Mouse (Mus musculus): ENCODE results near the gene Cdhr4. TPM values are rescaled to one million over a fixed set of nuclear protein-coding genes. Genes with fewer than 3 reads are reported as not detected.

Cdhr4 gene
- polyA plus RNA-seq, 1 experiment: 4.2 TPM

DNA sequence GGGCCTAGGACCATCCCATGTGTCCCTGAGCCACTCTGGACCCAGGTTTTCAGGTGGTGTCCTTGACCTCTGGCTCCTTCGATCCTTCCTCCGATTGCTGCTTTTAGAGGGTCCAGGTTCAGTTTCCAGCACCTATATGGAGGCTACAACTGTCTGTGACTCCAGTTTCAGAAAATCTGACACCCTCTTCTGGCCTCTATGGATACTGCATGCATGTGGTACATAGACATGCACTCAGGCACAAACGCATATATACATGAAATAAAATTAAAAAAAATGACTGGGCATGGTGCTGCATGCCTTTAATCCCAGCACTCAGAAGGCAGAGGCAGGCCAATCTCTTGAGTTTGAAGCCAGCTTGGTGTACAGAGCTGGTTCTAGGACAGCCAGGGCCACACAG is 35.6 kb downstream of the Cdhr4 start:
- TF ChIP-seq POLR2A (IDR thresholded peaks at IDR 0.05; ENCODE audit: extremely low read depth, insufficient read depth, low read length) (no peak), CTCF (IDR thresholded peaks at IDR 0.05; ENCODE audit: extremely low read depth, insufficient read depth, low read length) (no peak)
- Histone ChIP-seq H3K4me3 (ENCODE audit: insufficient read depth, low read length) (no peak overlapping the region), H3K27ac (ENCODE audit: insufficient read depth, low read length) (no peak overlapping the region), H3K4me1 (ENCODE audit: control insufficient read depth, insufficient read depth, low read length) (no peaks in the 10 kb centered on the region)

DNA sequence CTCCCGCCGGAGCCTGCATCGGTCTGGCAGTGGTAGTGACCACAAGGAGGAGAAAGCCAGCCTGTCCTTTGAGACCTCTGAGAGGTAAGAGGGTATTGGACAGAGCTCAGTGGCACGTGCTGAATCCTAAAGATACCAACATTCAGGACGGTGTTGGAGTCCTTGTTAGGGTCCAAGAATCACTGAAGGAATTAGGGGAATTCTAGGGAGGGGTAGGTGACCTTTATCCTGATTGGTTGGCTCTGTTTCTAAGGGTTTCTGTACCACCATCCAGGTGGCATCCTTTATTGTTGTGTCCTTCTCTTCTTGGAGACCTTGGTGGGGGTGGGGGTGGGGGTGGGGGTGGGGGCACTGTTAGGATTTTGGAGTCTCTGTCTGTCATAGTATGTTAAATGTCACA is 39.8 kb downstream of the Cdhr4 start:
- Histone ChIP-seq H3K4me3 (ENCODE audit: insufficient read depth, low read length) (no peak overlapping the region), H3K27ac (ENCODE audit: insufficient read depth, low read length) (no peak overlapping the region), H3K4me1 (ENCODE audit: control insufficient read depth, insufficient read depth, low read length) (no peaks in the 10 kb centered on the region)
- TF ChIP-seq CTCF (IDR thresholded peaks at IDR 0.05; ENCODE audit: extremely low read depth, insufficient read depth, low read length) (no peak), POLR2A (IDR thresholded peaks at IDR 0.05; ENCODE audit: extremely low read depth, insufficient read depth, low read length) (no peak)

DNA sequence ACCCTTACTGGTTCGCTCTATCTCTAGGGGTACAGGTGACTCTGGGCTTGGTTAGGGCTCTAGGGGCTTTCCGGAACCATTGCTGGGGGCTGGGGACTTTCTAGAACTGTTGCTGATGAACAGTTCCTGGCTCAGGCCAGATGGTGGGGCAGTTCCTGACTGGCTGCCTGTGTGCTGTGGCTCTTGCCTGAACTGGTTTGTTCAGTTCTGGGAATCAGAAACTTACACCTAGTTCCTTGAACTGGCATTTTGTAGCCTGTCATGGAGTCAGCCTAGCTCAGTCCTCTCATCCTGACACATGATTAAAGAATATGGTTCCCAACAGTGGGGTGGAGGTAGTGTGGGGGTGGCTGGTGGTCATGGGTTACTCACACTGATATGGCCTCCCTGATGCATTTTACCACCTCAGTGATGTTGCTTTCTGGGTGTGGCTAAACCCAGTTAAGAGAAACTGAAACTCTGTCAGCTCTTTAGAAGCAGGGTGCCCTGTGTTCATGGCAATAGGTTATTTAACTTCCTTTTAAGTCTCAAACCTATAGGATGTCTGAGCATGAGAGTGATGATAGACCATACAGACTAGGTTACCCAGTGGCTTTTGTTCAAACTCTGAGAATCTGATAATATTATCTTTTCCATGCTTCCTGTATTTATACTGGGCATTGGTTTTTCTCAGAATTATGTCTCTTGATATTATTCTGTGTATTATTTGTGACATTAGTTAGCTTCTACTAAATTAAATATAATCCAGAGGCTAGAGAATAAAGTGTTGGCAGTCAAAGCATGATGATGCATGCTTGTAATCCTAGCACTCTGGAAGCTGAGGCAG is 43.2 kb downstream of the Cdhr4 start:
- no peaks in the 10 kb centered on the region for H3K4me1 ChIP-seq (ENCODE audit: control insufficient read depth, insufficient read depth, low read length)
- H3K4me3 ChIP-seq (ENCODE audit: insufficient read depth, low read length): no peak overlapping the region
- no peak for TF ChIP-seq POLR2A (IDR thresholded peaks at IDR 0.05; ENCODE audit: extremely low read depth, insufficient read depth, low read length)
- TF ChIP-seq CTCF (IDR thresholded peaks at IDR 0.05; ENCODE audit: extremely low read depth, insufficient read depth, low read length): no peak
- no peak overlapping the region for H3K27ac ChIP-seq (ENCODE audit: insufficient read depth, low read length)

DNA sequence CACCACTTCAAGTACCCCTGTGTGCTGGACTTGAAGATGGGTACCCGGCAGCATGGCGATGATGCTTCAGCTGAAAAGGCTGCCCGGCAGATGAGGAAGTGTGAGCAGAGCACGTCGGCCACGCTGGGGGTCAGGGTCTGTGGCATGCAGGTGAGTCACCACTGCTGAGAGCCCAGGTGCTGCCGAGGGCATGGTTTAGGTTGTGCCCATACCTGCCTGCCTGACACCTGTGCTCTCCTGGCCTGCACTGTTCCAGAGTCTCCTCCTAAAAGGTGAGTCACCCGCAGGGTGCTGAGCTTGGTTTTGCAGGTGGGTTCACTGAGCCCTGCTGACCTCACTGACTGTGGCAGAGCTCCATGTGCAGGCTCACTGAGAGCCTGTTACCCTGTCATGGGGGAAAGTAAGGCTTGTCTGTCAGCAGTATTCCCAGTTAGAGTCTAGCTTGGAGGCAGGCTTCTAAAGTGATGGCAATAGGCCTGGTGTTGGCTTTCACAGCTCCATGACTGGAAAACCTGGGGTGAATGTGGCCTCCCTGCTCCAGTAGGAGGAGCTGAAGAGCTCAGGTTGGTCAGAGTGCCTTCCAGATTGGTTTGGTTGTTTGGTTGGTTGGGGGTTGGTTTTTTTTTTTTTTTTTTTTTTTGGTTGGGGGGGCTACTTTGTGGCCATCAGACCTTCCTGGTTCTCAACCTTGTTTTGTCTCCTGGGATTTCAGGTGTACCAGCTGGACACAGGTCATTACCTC is 52.6 kb downstream of the Cdhr4 start:
- no peak overlapping the region for H3K27ac ChIP-seq (ENCODE audit: insufficient read depth, low read length)
- no peak overlapping the region for H3K4me3 ChIP-seq (ENCODE audit: insufficient read depth, low read length)
- TF ChIP-seq CTCF (IDR thresholded peaks at IDR 0.05; ENCODE audit: extremely low read depth, insufficient read depth, low read length) (no peak), POLR2A (IDR thresholded peaks at IDR 0.05; ENCODE audit: extremely low read depth, insufficient read depth, low read length) (no peak)
- 0 out of 2 replicates have a peak, but pooled peaks cover 2% of the 10 kb centered on the region for H3K4me1 ChIP-seq (ENCODE audit: control insufficient read depth, insufficient read depth, low read length)

DNA sequence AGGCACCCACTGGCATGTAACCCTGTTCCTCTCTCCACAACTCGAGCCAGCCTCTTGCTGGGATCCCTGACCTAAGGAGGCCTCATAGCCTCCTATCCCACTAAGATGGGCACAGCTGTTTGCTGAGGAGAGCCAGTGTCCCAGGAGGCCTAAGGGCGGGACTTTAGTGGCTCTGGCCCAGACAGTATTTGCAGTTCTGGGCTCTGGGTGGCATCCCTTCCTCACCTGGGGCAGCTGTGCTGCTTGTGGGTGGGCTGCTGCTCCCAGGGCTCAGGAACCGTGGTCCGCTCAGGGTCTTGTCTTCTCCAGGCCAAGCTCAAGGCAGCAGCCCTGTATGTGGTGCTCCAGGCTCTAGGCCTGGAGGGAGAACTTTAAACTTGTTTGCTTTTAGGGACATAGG is 54.3 kb downstream of the Cdhr4 start:
- no peak overlapping the region for H3K4me3 ChIP-seq (ENCODE audit: insufficient read depth, low read length)
- H3K4me1 ChIP-seq (ENCODE audit: control insufficient read depth, insufficient read depth, low read length): 0 out of 2 replicates have a peak, but pooled peaks cover 4% of the 10 kb centered on the region
- H3K27ac ChIP-seq (ENCODE audit: insufficient read depth, low read length): no peak overlapping the region
- TF ChIP-seq CTCF (IDR thresholded peaks at IDR 0.05; ENCODE audit: extremely low read depth, insufficient read depth, low read length) (no peak), POLR2A (IDR thresholded peaks at IDR 0.05; ENCODE audit: extremely low read depth, insufficient read depth, low read length) (no peak)

DNA sequence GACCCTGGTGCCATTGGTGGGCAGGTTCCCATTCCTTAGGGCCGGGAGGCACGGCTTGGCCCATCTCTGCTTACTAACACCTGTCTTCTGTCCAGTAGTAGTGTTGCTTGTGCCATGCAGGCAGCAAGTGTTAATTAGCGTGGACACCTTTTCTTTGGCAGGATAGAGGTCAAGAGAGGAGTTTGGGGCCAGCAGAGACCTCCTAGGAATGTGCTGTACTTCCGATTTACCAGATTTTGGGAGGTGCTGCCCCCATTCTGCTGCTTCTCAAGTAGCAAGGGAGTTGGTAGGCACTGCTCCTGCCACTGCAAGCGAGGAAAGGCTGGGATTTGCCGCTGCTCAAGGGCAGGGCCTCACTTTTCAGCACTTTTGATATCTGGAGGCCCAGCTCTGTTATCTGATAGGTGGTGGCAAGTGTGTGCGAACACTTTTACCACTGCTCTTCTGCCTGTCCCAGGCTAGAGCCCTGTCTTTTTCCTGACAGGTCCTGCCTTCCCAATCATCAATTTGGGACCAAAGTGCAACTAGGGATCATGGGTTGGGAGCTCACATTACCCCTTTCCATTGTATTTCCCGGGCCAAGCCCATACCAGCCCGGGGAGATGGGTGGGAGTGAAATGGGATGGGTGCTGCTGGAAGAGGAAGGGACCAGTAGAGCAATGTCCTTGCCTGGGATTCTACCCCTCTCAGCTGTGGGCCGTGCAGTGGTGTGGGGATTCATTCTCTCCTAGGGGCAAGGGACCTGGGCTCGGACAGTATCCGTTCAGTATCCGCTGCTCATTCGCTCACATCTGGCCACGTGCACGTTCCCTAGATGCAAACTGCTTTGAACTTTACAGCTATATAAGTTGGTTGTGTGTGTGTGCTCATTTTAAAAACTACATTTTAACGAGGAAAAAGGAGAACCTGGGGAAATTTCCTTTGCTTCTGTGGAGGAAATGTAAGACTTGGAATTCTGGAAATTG is 55.6 kb downstream of the Cdhr4 start:
- Histone ChIP-seq H3K4me3 (ENCODE audit: insufficient read depth, low read length) (no peak overlapping the region; the same call in 1 of the 2 replicates), H3K27ac (ENCODE audit: insufficient read depth, low read length) (no peak overlapping the region), H3K4me1 (ENCODE audit: control insufficient read depth, insufficient read depth, low read length) (0 out of 2 replicates have a peak, but pooled peaks cover 4% of the 10 kb centered on the region)
- TF ChIP-seq POLR2A (IDR thresholded peaks at IDR 0.05; ENCODE audit: extremely low read depth, insufficient read depth, low read length) (no peak), CTCF (IDR thresholded peaks at IDR 0.05; ENCODE audit: extremely low read depth, insufficient read depth, low read length) (no peak)

DNA sequence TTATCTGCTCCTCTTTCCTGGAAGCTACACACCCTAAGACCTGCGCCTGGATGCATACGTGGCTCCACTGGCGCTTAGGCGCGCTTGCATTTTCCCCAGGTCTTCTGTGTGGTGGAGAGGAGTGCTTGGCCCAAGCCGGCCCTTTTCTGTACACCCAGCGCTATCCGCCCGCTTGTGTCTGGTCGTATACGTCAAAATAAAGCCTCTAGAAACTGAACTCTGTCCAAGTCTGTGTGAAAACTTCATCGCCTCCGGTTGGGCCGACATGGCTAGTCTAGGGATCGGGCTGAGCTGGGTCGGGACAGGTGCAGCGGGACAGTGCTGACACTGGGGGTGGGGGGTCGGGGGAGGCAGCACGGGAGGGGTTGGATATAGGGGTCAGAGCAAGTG is 56.3 kb downstream of the Cdhr4 start:
- Histone ChIP-seq H3K4me3 (ENCODE audit: insufficient read depth, low read length) (peak overlapping the region; percentile 6; the same call in 1 of the 2 replicates), H3K27ac (ENCODE audit: insufficient read depth, low read length) (no peak overlapping the region), H3K4me1 (ENCODE audit: control insufficient read depth, insufficient read depth, low read length) (0 out of 2 replicates have a peak, but pooled peaks cover 4% of the 10 kb centered on the region)
- TF ChIP-seq POLR2A (IDR thresholded peaks at IDR 0.05; ENCODE audit: extremely low read depth, insufficient read depth, low read length) (no peak), CTCF (IDR thresholded peaks at IDR 0.05; ENCODE audit: extremely low read depth, insufficient read depth, low read length) (no peak)

DNA sequence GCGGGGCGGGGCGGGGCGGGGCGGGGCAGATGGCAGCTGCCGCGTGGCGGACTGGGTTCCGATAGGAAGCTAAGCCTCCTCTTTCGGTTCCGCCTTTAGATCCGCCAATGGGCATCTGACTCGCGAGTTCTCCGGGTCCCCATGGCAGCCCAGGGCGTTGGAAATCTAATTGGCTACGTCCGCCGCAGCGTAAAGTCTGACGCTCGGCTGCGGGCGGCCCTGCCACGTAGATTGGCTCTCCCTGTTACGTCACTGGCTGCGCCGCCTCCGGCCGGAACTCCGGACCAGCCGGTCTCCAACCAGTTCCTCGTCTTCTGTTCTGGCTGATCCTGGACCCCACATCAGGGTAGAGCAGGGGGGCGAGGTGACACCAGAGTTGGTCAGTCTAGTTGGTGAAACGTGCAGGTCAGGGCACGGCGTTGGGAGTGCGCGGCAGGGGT is 56.7 kb downstream of the Cdhr4 start, which contains the start of gene Gmppb:
Gmppb (plus strand) TSS at position 227 of the 440 bp plus-strand sequence.
- Histone ChIP-seq H3K4me3 (ENCODE audit: insufficient read depth, low read length) (peak within 1 kb of the TSS; percentile 87), H3K27ac (ENCODE audit: insufficient read depth, low read length) (0 out of 2 replicates have a peak within 1 kb of the TSS, but pooled peaks have one; percentile 4), H3K4me1 (ENCODE audit: control insufficient read depth, insufficient read depth, low read length) (0 out of 2 replicates have a peak, but pooled peaks cover 4% of the 10 kb centered on the region)
- TF ChIP-seq POLR2A (IDR thresholded peaks at IDR 0.05; ENCODE audit: extremely low read depth, insufficient read depth, low read length) (peak; percentile 53), CTCF (IDR thresholded peaks at IDR 0.05; ENCODE audit: extremely low read depth, insufficient read depth, low read length) (no peak)

Other genes with a start within 250 kb of the Cdhr4 start
- 138 and 156 TPM in 2 replicates for gene Rbm5, start 221.5 kb upstream of the Cdhr4 start, polyA plus RNA-seq (2012; rRNA removed)
- gene Rbm6, start 119.3 kb upstream of the Cdhr4 start, polyA plus RNA-seq (2012; rRNA removed): 60.7 and 62.5 TPM in 2 replicates
- 29.4 and 31.2 TPM in 2 replicates for gene Mon1a, start 104.3 kb upstream of the Cdhr4 start, polyA plus RNA-seq (2012; rRNA removed)
- 2.0 and 2.4 TPM in 2 replicates for gene Mst1r, start 85.6 kb upstream of the Cdhr4 start, polyA plus RNA-seq (2012; rRNA removed)
- not detected in 2 replicates for gene Actl11, start 64.0 kb upstream of the Cdhr4 start, polyA plus RNA-seq (2012; rRNA removed)
- gene Camkv, start 56.8 kb upstream of the Cdhr4 start, polyA plus RNA-seq (2012; rRNA removed): 459 and 489 TPM in 2 replicates
- 11.1 and 15.7 TPM in 2 replicates for gene Traip, start 42.4 kb upstream of the Cdhr4 start, polyA plus RNA-seq (2012; rRNA removed)
- gene Uba7, start 17.0 kb upstream of the Cdhr4 start, polyA plus RNA-seq (2012; rRNA removed): 13.5 and 14.9 TPM in 2 replicates
- 0.15 and 0.35 TPM in 2 replicates for gene Gm20661, start 9.4 kb upstream of the Cdhr4 start, polyA plus RNA-seq (2012; rRNA removed)
- gene Inka1, start 6.6 kb upstream of the Cdhr4 start, polyA plus RNA-seq (2012; rRNA removed): 4.8 and 7.4 TPM in 2 replicates
- 4.5 and 5.6 TPM in 2 replicates for gene Gm20662, start 3.9 kb downstream of the Cdhr4 start, polyA plus RNA-seq (2012; rRNA removed)
- gene Ip6k1, start 10.0 kb downstream of the Cdhr4 start, polyA plus RNA-seq (2012; rRNA removed): 180 and 186 TPM in 2 replicates
- gene Gmppb, start 56.7 kb downstream of the Cdhr4 start, polyA plus RNA-seq (2012; rRNA removed): 14.4 and 14.5 TPM in 2 replicates
- 1.6 and 1.7 TPM in 2 replicates for gene Amigo3, start 60.7 kb downstream of the Cdhr4 start, polyA plus RNA-seq (2012; rRNA removed)
- gene Mst1, start 87.9 kb downstream of the Cdhr4 start, polyA plus RNA-seq (2012; rRNA removed): 0.10 TPM in 1 of 2 replicates, not detected in the other
- 76.2 and 82.3 TPM in 2 replicates for gene Rnf123, start 90.8 kb downstream of the Cdhr4 start, polyA plus RNA-seq (2012; rRNA removed)
- gene Apeh, start 102.1 kb downstream of the Cdhr4 start, polyA plus RNA-seq (2012; rRNA removed): 26.1 TPM in 2 replicates
- gene Bsn, start 197.9 kb downstream of the Cdhr4 start, polyA plus RNA-seq (2012; rRNA removed): 105 and 106 TPM in 2 replicates